ENCODE assay signal across 28 mouse cellular contexts in genomic region chr1:43144338-43144906, GRCm38 (mm10). TPM values are rescaled to one million over a fixed set of nuclear protein-coding genes. Genes with fewer than 3 reads are reported as not detected.
A peak's percentile ranks its signal among the peaks of the same experiment; 100 is the strongest.
DNase-seq lines count a peak whose midpoint lies in the region; ATAC-seq and TF ChIP-seq lines count a peak whose summit lies in the region.
"Had no signal": no experiment of that assay in that cellular context is flagged by ENCODE, and none has a peak within 500 bp of the region (broad histone marks: within the 10 kb centered on the region; RNA-seq: fewer than 3 reads in every experiment).

No protein-coding gene starts in this region.

- no peak for TF ChIP-seq CTCF in small intestine, adult 2 months (IDR thresholded peaks at IDR 0.05; ENCODE audit: extremely low read depth, insufficient read length, insufficient replicate concordance, low read depth, low read length)

- H3K27me3 ChIP-seq in heart, embryonic 10.5 days (ENCODE audit: insufficient read depth, poor library complexity, severe bottlenecking) = no peaks in the 10 kb centered on the region
- H3K27me3 ChIP-seq in heart, embryonic 15.5 days = no peaks in the 10 kb centered on the region
- no peaks in the 10 kb centered on the region for H3K27me3 ChIP-seq in small intestine, adult 2 months (ENCODE audit: control insufficient read depth, insufficient read depth, low read length)
- H3K27me3 ChIP-seq: embryonic facial prominence, embryonic 13.5 days; forebrain, embryonic 12.5 days; hindbrain, embryonic 12.5 days; liver, embryonic 15.5 days had no signal

- peaks cover 43% of the 10 kb centered on the region for H3K4me1 ChIP-seq in heart, embryonic 10.5 days
- peaks cover 74% of the 10 kb centered on the region for H3K4me1 ChIP-seq in heart, embryonic 15.5 days (replicated peaks)
- H3K4me1 ChIP-seq in small intestine, adult 2 months (ENCODE audit: control insufficient read depth, insufficient read depth, insufficient read length, low read length) = peaks cover 19% of the 10 kb centered on the region; the same call in 1 of the 2 replicates
- H3K4me1 ChIP-seq: forebrain, embryonic 12.5 days; hindbrain, embryonic 12.5 days; liver, embryonic 15.5 days had no signal

- 90% methylated on average over 8 of the region's 8 CpGs for WGBS in heart, embryonic 10.5 days
- WGBS in heart, embryonic 15.5 days = 80% methylated on average over 8 of the region's 8 CpGs
- WGBS in small intestine, adult 2 months = 88% methylated on average over 8 of the region's 8 CpGs

- peak; percentile 82 for DNase-seq in heart, adult 11 months
- no peak for DNase-seq in heart, embryonic 10.5 days (ENCODE audit: low spot score)
- DNase-seq in heart, postnatal 4 days = no peak
- DNase-seq in thymus, postnatal 0 days (ENCODE audit: low spot score) = peak; percentile 10
- no peak for DNase-seq in thymus, postnatal 10 days (ENCODE audit: low spot score in 2 of 2)
- no peak for DNase-seq in kidney, adult 8-10 months
- DNase-seq: adrenal gland, postnatal 10 days; cerebellum, adult 18-20 months; cerebellum, postnatal 10 days; gastrocnemius, postnatal 25 days; heart, adult 18-20 months; kidney, adult 9 months; kidney, postnatal 10 days; layer of hippocampus, postnatal 36 days; lung, embryonic 14.5 days; lung, postnatal 14 days; midbrain, embryonic 14.5 days; right cerebral cortex, postnatal 4 days; thymus, adult 2 months had no signal

- TF ChIP-seq POLR2A in small intestine, adult 2 months (IDR thresholded peaks at IDR 0.05; ENCODE audit: low read depth, low read length) = no peak

- no peaks in the 10 kb centered on the region for H3K9me3 ChIP-seq in heart, embryonic 10.5 days
- H3K9me3 ChIP-seq in heart, embryonic 15.5 days (replicated peaks) = no peaks in the 10 kb centered on the region
- H3K9me3 ChIP-seq: embryonic facial prominence, embryonic 13.5 days; forebrain, embryonic 12.5 days; G1E; hindbrain, embryonic 12.5 days; liver, embryonic 15.5 days had no signal

- H3K9ac ChIP-seq in heart, embryonic 15.5 days = no peak overlapping the region
- H3K9ac ChIP-seq: embryonic facial prominence, embryonic 13.5 days; forebrain, embryonic 12.5 days; hindbrain, embryonic 12.5 days; liver, embryonic 15.5 days; lung, embryonic 14.5 days had no signal

- no peak overlapping the region for H3K27ac ChIP-seq in heart, embryonic 10.5 days
- H3K27ac ChIP-seq in heart, embryonic 15.5 days = peak overlapping the region; percentile 61
- peak overlapping the region; percentile 37; the same call in 1 of the 2 replicates for H3K27ac ChIP-seq in small intestine, adult 2 months (ENCODE audit: insufficient read depth, low read depth, low read length)
- H3K27ac ChIP-seq: embryonic facial prominence, embryonic 13.5 days; forebrain, embryonic 12.5 days; hindbrain, embryonic 12.5 days; hindbrain, postnatal 0 days; liver, embryonic 15.5 days had no signal

- ATAC-seq in heart, embryonic 15.5 days (replicated peaks; ENCODE audit: insufficient number of reproducible peaks, insufficient read depth, low FRiP score, low read depth) = no peak
- ATAC-seq: hindbrain, postnatal 0 days had no signal

- H3K4me3 ChIP-seq in heart, embryonic 10.5 days = no peak overlapping the region
- no peak overlapping the region for H3K4me3 ChIP-seq in heart, embryonic 15.5 days
- H3K4me3 ChIP-seq in small intestine, adult 2 months (ENCODE audit: low read depth, low read length) = no peak overlapping the region
- H3K4me3 ChIP-seq: embryonic facial prominence, embryonic 13.5 days; erythroblast, embryonic 14.5 days; forebrain, embryonic 12.5 days; hindbrain, embryonic 12.5 days; liver, embryonic 15.5 days had no signal

- no peak overlapping the region for H3K4me2 ChIP-seq in heart, embryonic 15.5 days
- H3K4me2 ChIP-seq: embryonic facial prominence, embryonic 13.5 days; forebrain, embryonic 12.5 days; hindbrain, embryonic 12.5 days; liver, embryonic 15.5 days; lung, embryonic 14.5 days had no signal

- peaks cover 69% of the 10 kb centered on the region for H3K36me3 ChIP-seq in heart, embryonic 10.5 days
- peaks cover 32% of the 10 kb centered on the region for H3K36me3 ChIP-seq in heart, embryonic 15.5 days
- H3K36me3 ChIP-seq in small intestine, adult 2 months (ENCODE audit: control insufficient read depth, insufficient read depth, low read length) = peaks cover 16% of the 10 kb centered on the region
- H3K36me3 ChIP-seq: embryonic facial prominence, embryonic 13.5 days; forebrain, embryonic 12.5 days; G1E; hindbrain, embryonic 12.5 days; liver, embryonic 15.5 days had no signal

RNA-seq across cellular contexts. Expression of gene AI597479, which starts 45.9 kb away (rescaled TPM):
- 26.4 TPM in 2 replicates for polyA plus RNA-seq in heart, embryonic 10.5 days (2016; fragmentation: Nextera tagmentation; extraction: Ambion mirVana)
- 20.0 and 22.6 TPM in 2 replicates for polyA plus RNA-seq in heart, embryonic 15.5 days (2015; fragmentation: Nextera tagmentation; extraction: Ambion mirVana)
- total RNA-seq in heart, postnatal 4 days (2021) = 1 to 10 TPM; 9.2 to 9.8 TPM
- 19.7 and 21.1 TPM in 2 replicates for polyA plus RNA-seq in thymus, postnatal 0 days (2015; fragmentation: Nextera tagmentation; extraction: Ambion mirVana)
- 0.86 and 1.6 TPM in 2 replicates for polyA plus RNA-seq in small intestine, adult 2 months (2012; rRNA removed)

RNA-seq across cellular contexts. Expression of gene Tgfbrap1, which starts 46.0 kb away (rescaled TPM):
- 9.6 and 10.2 TPM in 2 replicates for polyA plus RNA-seq in heart, embryonic 10.5 days (2016; fragmentation: Nextera tagmentation; extraction: Ambion mirVana)
- polyA plus RNA-seq in heart, embryonic 15.5 days (2015; fragmentation: Nextera tagmentation; extraction: Ambion mirVana) = 6.2 and 7.4 TPM in 2 replicates
- 10 to 100 TPM; 16.3 to 17.3 TPM for total RNA-seq in heart, postnatal 4 days (2021)
- polyA plus RNA-seq in thymus, postnatal 0 days (2015; fragmentation: Nextera tagmentation; extraction: Ambion mirVana) = 5.3 and 5.6 TPM in 2 replicates
- 7.6 and 11.1 TPM in 2 replicates for polyA plus RNA-seq in small intestine, adult 2 months (2012; rRNA removed)

RNA-seq across cellular contexts. Expression of gene Fhl2, which starts 52.4 kb away (rescaled TPM):
- polyA plus RNA-seq in heart, embryonic 10.5 days (2016; fragmentation: Nextera tagmentation; extraction: Ambion mirVana) = 112 and 178 TPM in 2 replicates
- 298 and 363 TPM in 2 replicates for polyA plus RNA-seq in heart, embryonic 15.5 days (2015; fragmentation: Nextera tagmentation; extraction: Ambion mirVana)
- total RNA-seq in heart, postnatal 4 days (2021) = 1,000 to 10,000 TPM; 1,103 to 1,257 TPM
- 5.3 and 6.0 TPM in 2 replicates for polyA plus RNA-seq in thymus, postnatal 0 days (2015; fragmentation: Nextera tagmentation; extraction: Ambion mirVana)
- 33.4 and 56.9 TPM in 2 replicates for polyA plus RNA-seq in small intestine, adult 2 months (2012; rRNA removed)
- polyA plus RNA-seq: erythroblast, embryonic 14.5 days; G1E had no signal

Comparison
In these comparisons a context has a peak if more than half of its experiments do, and no peak if none do; other contexts are left out.
1. DNase-seq: peak in heart, adult 11 months (single experiment) and thymus, postnatal 0 days (single experiment); none in heart, embryonic 10.5 days (single experiment), heart, postnatal 4 days (single experiment), thymus, postnatal 10 days (0 of 2) and kidney, adult 8-10 months (0 of 2).